Mouse (Mus musculus): ENCODE measurements around the gene Cdhr2.

The Cdhr2 gene

DNA sequence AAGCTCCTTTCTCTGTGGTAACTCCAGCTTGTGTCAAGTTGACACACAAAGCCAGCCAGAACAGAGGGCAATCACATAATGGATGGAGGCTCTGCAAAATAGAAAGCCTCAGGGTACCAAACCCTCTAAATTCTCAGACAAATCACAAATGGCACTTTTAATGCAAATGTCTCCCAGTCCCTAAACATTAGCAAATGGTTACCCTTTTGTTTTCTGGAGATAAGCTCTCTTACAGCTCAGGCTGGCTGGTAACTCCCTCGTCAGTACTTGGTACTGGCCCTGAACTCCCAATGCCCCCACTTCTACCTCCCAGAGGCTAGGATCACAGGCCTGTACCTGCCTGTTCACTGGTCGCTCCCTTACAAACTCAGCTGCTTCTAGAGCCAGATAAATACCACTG lies 82.0 kb downstream of the Cdhr2 start:
- DNase-seq (ENCODE audit: low spot score in 2 of 2): no peak

DNA sequence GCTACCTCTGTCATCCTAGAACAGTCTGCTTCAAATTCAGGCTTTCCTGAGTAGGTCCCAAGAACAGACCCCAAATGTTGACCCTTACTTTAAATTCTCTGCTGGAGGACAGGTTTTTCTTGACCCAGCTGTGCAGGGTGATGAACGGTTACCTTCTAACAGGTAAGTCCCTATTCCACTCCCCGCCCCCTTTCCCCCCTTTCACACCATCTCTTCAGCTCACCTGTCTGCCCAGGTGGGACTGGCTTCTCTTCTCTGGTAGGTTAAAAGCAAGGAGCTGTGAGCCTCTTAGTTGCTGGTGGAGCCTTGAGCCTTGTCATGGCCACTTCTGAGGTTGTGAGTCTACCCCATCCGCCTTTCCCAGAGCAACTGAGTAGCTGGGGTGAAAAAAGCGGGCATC lies 82.4 kb downstream of the Cdhr2 start, which contains the start of gene Eif4e1b:
Eif4e1b (plus strand) TSS at position 301 of the 400 bp plus-strand sequence.
- no peak for DNase-seq (ENCODE audit: low spot score in 2 of 2)

Measured in urinary bladder, postnatal 4 days (tissue).